Mouse (Mus musculus): ENCODE results near the gene Phldb1.

DNA sequence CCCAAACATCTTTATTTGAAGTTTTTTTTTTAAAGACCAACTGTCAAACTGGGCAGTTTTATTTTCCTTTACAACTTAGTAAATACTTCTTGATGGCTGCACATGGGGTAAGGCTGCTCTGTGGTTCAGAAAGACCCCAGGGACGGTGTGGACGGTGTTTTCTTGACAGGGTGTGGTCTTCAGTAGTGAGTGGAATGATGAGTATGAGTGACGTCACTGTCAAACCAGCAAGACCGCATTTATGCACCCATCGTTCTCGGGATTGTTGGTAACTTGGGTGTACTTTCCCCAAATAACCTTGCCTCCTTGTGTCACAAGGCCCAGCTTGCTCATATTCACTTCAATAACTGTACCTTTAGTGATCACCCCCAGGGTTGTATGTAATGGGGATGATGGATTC is 71.3 kb downstream of the Phldb1 start:
- TF ChIP-seq POLR2A (IDR thresholded peaks at IDR 0.05; ENCODE audit: borderline replicate concordance, control insufficient read depth, low read depth, low read length) (no peak), CTCF (IDR thresholded peaks at IDR 0.05; ENCODE audit: control insufficient read depth, insufficient read depth, low read length) (no peak)

Measured in bone marrow, adult 2 months (tissue).